Mouse (Mus musculus) CD4-positive, CD25-positive, alpha-beta regulatory T cell, adult 2 months (primary cell): ENCODE data around the gene Cul4a.

Source experiments
- DNase-seq: peaks from one replicate; pipeline ENCODE4 v3.0.0-alpha.2; 2012; ENCODE audit warnings: low read depth, low spot score

Cul4a gene

GRCm38 (mm10) chr8:13139641-13140182 is 34.3 kb downstream of the Cul4a start:
- no peak for DNase-seq

GRCm38 (mm10) chr8:13141681-13142080 is 36.3 kb downstream of the Cul4a start:
- no peak for DNase-seq

- no peak for DNase-seq
Measured at GRCm38 (mm10) chr8:13148476-13148875, 43.1 kb downstream of the Cul4a start.

- no peak for DNase-seq
Measured at GRCm38 (mm10) chr8:13149287-13149686, 43.9 kb downstream of the Cul4a start.

GRCm38 (mm10) chr8:13149866-13150265 is 44.4 kb downstream of the Cul4a start:
- DNase-seq: no peak

- DNase-seq: no peak
Measured at GRCm38 (mm10) chr8:13150929-13151328, 45.5 kb downstream of the Cul4a start.

GRCm38 (mm10) chr8:13154099-13154498 is 48.7 kb downstream of the Cul4a start:
- DNase-seq: no peak

GRCm38 (mm10) chr8:13155358-13155757 is 49.9 kb downstream of the Cul4a start:
- DNase-seq: no peak

- no peak for DNase-seq
Measured at GRCm38 (mm10) chr8:13156327-13157097, 51.1 kb downstream of the Cul4a start.

- DNase-seq: peak; percentile 98
Measured at GRCm38 (mm10) chr8:13158718-13159376, 53.4 kb downstream of the Cul4a start, which contains the start of gene Lamp1. TSS of gene Lamp1 (plus strand) at chr8:13159161.

- no peak for DNase-seq
Measured at GRCm38 (mm10) chr8:13159377-13159881, 54.0 kb downstream of the Cul4a start.

GRCm38 (mm10) chr8:13160691-13161090 is 55.3 kb downstream of the Cul4a start:
- DNase-seq: no peak

- DNase-seq: peak; percentile 9
Measured at GRCm38 (mm10) chr8:13162098-13162497, 56.7 kb downstream of the Cul4a start.

GRCm38 (mm10) chr8:13163563-13163962 is 58.1 kb downstream of the Cul4a start:
- DNase-seq: no peak

- no peak for DNase-seq
Measured at GRCm38 (mm10) chr8:13164361-13164760, 58.9 kb downstream of the Cul4a start.

- no peak for DNase-seq
Measured at GRCm38 (mm10) chr8:13170510-13170909, 65.1 kb downstream of the Cul4a start.

GRCm38 (mm10) chr8:13174305-13174704 is 68.9 kb downstream of the Cul4a start:
- no peak for DNase-seq

- DNase-seq: no peak
Measured at GRCm38 (mm10) chr8:13174811-13175210, 69.4 kb downstream of the Cul4a start.

- DNase-seq: no peak
Measured at GRCm38 (mm10) chr8:13175650-13176049, 70.2 kb downstream of the Cul4a start.

- no peak for DNase-seq
Measured at GRCm38 (mm10) chr8:13177173-13177852, 71.9 kb downstream of the Cul4a start.

GRCm38 (mm10) chr8:13178137-13178536 is 72.7 kb downstream of the Cul4a start:
- no peak for DNase-seq

- no peak for DNase-seq
Measured at GRCm38 (mm10) chr8:13179482-13179881, 74.1 kb downstream of the Cul4a start.
